Mouse (Mus musculus) hindbrain, embryonic 13.5 days (tissue): ENCODE results near the gene Wdr11. TPM values are rescaled to one million over a fixed set of nuclear protein-coding genes. Genes with fewer than 3 reads are reported as not detected.
A peak's percentile ranks its signal among the peaks of the same experiment; 100 is the strongest.

Experiments used
- ATAC-seq: fragments of 200-750 bp; cut with Nextera tagmentation; 2 replicates; pipeline ENCODE4 v1.8.0; 2017; ENCODE audit warnings: moderate TSS enrichment; ENCODE audit not compliant: low FRiP score
- H3K27ac ChIP-seq: fragments of 300-500 bp; sonication (generic); 2 replicates; pipeline ENCODE4 v1.5.1; 2015; ENCODE audit warnings: inconsistent platforms, mild to moderate bottlenecking, moderate library complexity
- H3K27me3 ChIP-seq: fragments of 300-500 bp; sonication (generic); 2 replicates; pipeline ENCODE4 v1.6.1; 2015; ENCODE audit warnings: mild to moderate bottlenecking, inconsistent platforms
- H3K36me3 ChIP-seq: fragments of 300-500 bp; sonication (generic); 2 replicates; pipeline ENCODE4 v1.6.1; 2015; ENCODE audit warnings: mild to moderate bottlenecking, inconsistent platforms
- H3K4me1 ChIP-seq: fragments of 300-500 bp; sonication (generic); replicated peaks from 2 replicates; pipeline ENCODE4 v1.6.1; 2015; ENCODE audit warnings: inconsistent platforms
- H3K4me2 ChIP-seq: fragments of 300-500 bp; sonication (generic); 2 replicates; pipeline ENCODE4 v1.6.1; 2015; ENCODE audit warnings: inconsistent platforms, mild to moderate bottlenecking, moderate library complexity
- H3K4me3 ChIP-seq: fragments of 300-500 bp; sonication (generic); 2 replicates; pipeline ENCODE4 v1.5.1; 2015; ENCODE audit warnings: mild to moderate bottlenecking, inconsistent platforms
- H3K9ac ChIP-seq: fragments of 300-500 bp; sonication (generic); 2 replicates; pipeline ENCODE4 v1.6.1; 2015; ENCODE audit warnings: mild to moderate bottlenecking, inconsistent platforms
- H3K9me3 ChIP-seq: fragments of 300-500 bp; sonication (generic); 2 replicates; pipeline ENCODE4 v1.6.1; 2016; ENCODE audit warnings: inconsistent platforms
- WGBS: fragments of 180-500 bp; shearing (Covaris S2); methylation state at CpG from one replicate; pipeline ENCODE4 v1.1.7; 2015; 5-methylcytosine and 5-hydroxymethylcytosine counted together
- polyA plus RNA-seq: library from polyadenylated mRNA; unstranded; fragments of >200 nt; fragmentation: Nextera tagmentation; extraction: Ambion mirVana; gene quantifications from 2 replicates; pipeline ENCODE4 v1.2.1, GENCODE M21; 2015

The Wdr11 gene
- polyA plus RNA-seq, result 35.6 and 36.2 TPM in 2 replicates

GRCm38 (mm10) chr7:129591371-129592131 is at the start of gene Wdr11:
TSS of gene Wdr11 (plus strand) at chr7:129591863.
- WGBS, result 4% methylated on average over 37 of the region's 37 CpGs
- H3K9ac ChIP-seq, result peak within 1 kb of the TSS; percentile 87
- peak within 1 kb of the TSS; percentile 78 for H3K4me3 ChIP-seq
- H3K27ac ChIP-seq, result peak within 1 kb of the TSS; percentile 93
- H3K9me3 ChIP-seq, result no peaks in the 10 kb centered on the region
- peaks cover 11% of the 10 kb centered on the region; the same call in 1 of the 2 replicates for H3K27me3 ChIP-seq
- peaks cover 20% of the 10 kb centered on the region for H3K4me1 ChIP-seq
- peak; percentile 89 for ATAC-seq
- peak within 1 kb of the TSS; percentile 75 for H3K4me2 ChIP-seq
- peaks cover 8% of the 10 kb centered on the region; the same call in 1 of the 2 replicates for H3K36me3 ChIP-seq

GRCm38 (mm10) chr7:129567541-129567940 is 24.1 kb upstream of the Wdr11 start:
- Histone ChIP-seq H3K9ac (no peak overlapping the region), H3K9me3 (no peaks in the 10 kb centered on the region), H3K4me1 (peaks cover 13% of the 10 kb centered on the region), H3K27me3 (no peaks in the 10 kb centered on the region), H3K36me3 (no peaks in the 10 kb centered on the region), H3K4me3 (no peak overlapping the region), H3K4me2 (no peak overlapping the region), H3K27ac (no peak overlapping the region)
- WGBS, result 87% methylated on average over 1 of the region's 1 CpGs
- no peak for ATAC-seq

GRCm38 (mm10) chr7:129568338-129568737 is 23.3 kb upstream of the Wdr11 start:
- WGBS, result 22% methylated on average over 2 of the region's 2 CpGs
- H3K27ac ChIP-seq, result no peak overlapping the region
- H3K4me3 ChIP-seq, result no peak overlapping the region
- no peak overlapping the region for H3K9ac ChIP-seq
- peaks cover 13% of the 10 kb centered on the region for H3K4me1 ChIP-seq
- no peak for ATAC-seq
- H3K27me3 ChIP-seq, result no peaks in the 10 kb centered on the region
- no peaks in the 10 kb centered on the region for H3K9me3 ChIP-seq
- H3K36me3 ChIP-seq, result no peaks in the 10 kb centered on the region
- no peak overlapping the region for H3K4me2 ChIP-seq

GRCm38 (mm10) chr7:129574471-129574870 is 17.2 kb upstream of the Wdr11 start:
- 82% methylated on average over 4 of the region's 4 CpGs for WGBS
- Histone ChIP-seq H3K4me1 (peaks cover 13% of the 10 kb centered on the region), H3K27ac (no peak overlapping the region), H3K4me2 (no peak overlapping the region), H3K36me3 (no peaks in the 10 kb centered on the region), H3K9me3 (no peaks in the 10 kb centered on the region), H3K4me3 (no peak overlapping the region), H3K9ac (no peak overlapping the region), H3K27me3 (no peaks in the 10 kb centered on the region)
- no peak for ATAC-seq

GRCm38 (mm10) chr7:129575110-129575784 is 16.4 kb upstream of the Wdr11 start:
- peak overlapping the region; percentile 13; the same call in 1 of the 2 replicates for H3K27ac ChIP-seq
- H3K27me3 ChIP-seq, result no peaks in the 10 kb centered on the region
- H3K4me2 ChIP-seq, result no peak overlapping the region
- H3K36me3 ChIP-seq, result no peaks in the 10 kb centered on the region
- no peak overlapping the region for H3K4me3 ChIP-seq
- H3K9me3 ChIP-seq, result no peaks in the 10 kb centered on the region
- H3K9ac ChIP-seq, result no peak overlapping the region
- ATAC-seq, result no peak
- 19% methylated on average over 7 of the region's 7 CpGs for WGBS
- H3K4me1 ChIP-seq, result peaks cover 13% of the 10 kb centered on the region

GRCm38 (mm10) chr7:129592132-129592745 is 576 bp downstream of the Wdr11 start:
- Histone ChIP-seq H3K27me3 (peaks cover 11% of the 10 kb centered on the region; the same call in 1 of the 2 replicates), H3K4me3 (peak overlapping the region; percentile 78), H3K4me1 (peaks cover 20% of the 10 kb centered on the region), H3K27ac (peak overlapping the region; percentile 93), H3K9me3 (no peaks in the 10 kb centered on the region), H3K9ac (peak overlapping the region; percentile 87), H3K4me2 (peak overlapping the region; percentile 75), H3K36me3 (peaks cover 12% of the 10 kb centered on the region; the same call in 1 of the 2 replicates)
- under 1% methylated on average over 13 of the region's 13 CpGs for WGBS
- ATAC-seq, result 0 out of 2 replicates have a peak, but pooled peaks have one; percentile 10

GRCm38 (mm10) chr7:129597186-129597585 is 5.5 kb downstream of the Wdr11 start:
- H3K4me2 ChIP-seq, result no peak overlapping the region
- peaks cover 14% of the 10 kb centered on the region for H3K4me1 ChIP-seq

GRCm38 (mm10) chr7:129606291-129606690 is 14.6 kb downstream of the Wdr11 start:
- Histone ChIP-seq H3K27me3 (no peaks in the 10 kb centered on the region), H3K4me3 (no peak overlapping the region), H3K9ac (no peak overlapping the region), H3K9me3 (no peaks in the 10 kb centered on the region), H3K4me1 (no peaks in the 10 kb centered on the region), H3K4me2 (no peak overlapping the region), H3K27ac (no peak overlapping the region), H3K36me3 (peaks cover 76% of the 10 kb centered on the region)
- 97% methylated on average over 8 of the region's 8 CpGs for WGBS
- ATAC-seq, result no peak

More at GRCm38 (mm10) chr7:129597186-129597585, 5.5 kb downstream of the Wdr11 start:
- H3K9ac ChIP-seq, result no peak overlapping the region
- no peaks in the 10 kb centered on the region for H3K9me3 ChIP-seq
- H3K36me3 ChIP-seq, result peaks cover 40% of the 10 kb centered on the region
- H3K27ac ChIP-seq, result no peak overlapping the region
- no peaks in the 10 kb centered on the region for H3K27me3 ChIP-seq
- WGBS, result 93% methylated on average over 2 of the region's 2 CpGs
- no peak for ATAC-seq
- H3K4me3 ChIP-seq, result no peak overlapping the region

GRCm38 (mm10) chr7:129621141-129621540 is 29.5 kb downstream of the Wdr11 start:
- no peak for ATAC-seq
- no peaks in the 10 kb centered on the region for H3K27me3 ChIP-seq
- no peak overlapping the region for H3K4me3 ChIP-seq
- no peak overlapping the region for H3K9ac ChIP-seq
- H3K27ac ChIP-seq, result no peak overlapping the region
- WGBS, result 92% methylated on average over 5 of the region's 5 CpGs
- no peaks in the 10 kb centered on the region for H3K4me1 ChIP-seq
- no peaks in the 10 kb centered on the region for H3K9me3 ChIP-seq
- no peak overlapping the region for H3K4me2 ChIP-seq
- peaks cover 71% of the 10 kb centered on the region for H3K36me3 ChIP-seq

GRCm38 (mm10) chr7:129630351-129630750 is 38.7 kb downstream of the Wdr11 start:
- no peak for ATAC-seq
- Histone ChIP-seq H3K27ac (no peak overlapping the region), H3K9ac (no peak overlapping the region), H3K36me3 (peaks cover 81% of the 10 kb centered on the region), H3K4me1 (no peaks in the 10 kb centered on the region), H3K4me3 (no peak overlapping the region), H3K4me2 (no peak overlapping the region), H3K9me3 (no peaks in the 10 kb centered on the region), H3K27me3 (no peaks in the 10 kb centered on the region)
- WGBS, result 93% methylated on average over 7 of the region's 7 CpGs

GRCm38 (mm10) chr7:129631453-129631852 is 39.8 kb downstream of the Wdr11 start:
- Histone ChIP-seq H3K4me2 (no peak overlapping the region), H3K4me1 (no peaks in the 10 kb centered on the region), H3K36me3 (peaks cover 81% of the 10 kb centered on the region), H3K27ac (no peak overlapping the region), H3K4me3 (no peak overlapping the region), H3K9me3 (no peaks in the 10 kb centered on the region), H3K9ac (no peak overlapping the region), H3K27me3 (no peaks in the 10 kb centered on the region)
- WGBS, result 96% methylated on average over 6 of the region's 6 CpGs
- no peak for ATAC-seq

- WGBS, result 94% methylated on average over 12 of the region's 12 CpGs
- no peaks in the 10 kb centered on the region for H3K9me3 ChIP-seq
- H3K4me2 ChIP-seq, result no peak overlapping the region
- no peaks in the 10 kb centered on the region for H3K27me3 ChIP-seq
- peaks cover 57% of the 10 kb centered on the region for H3K36me3 ChIP-seq
- no peak overlapping the region for H3K9ac ChIP-seq
- ATAC-seq, result no peak
- H3K4me1 ChIP-seq, result no peaks in the 10 kb centered on the region
- H3K4me3 ChIP-seq, result no peak overlapping the region
- no peak overlapping the region for H3K27ac ChIP-seq
These were observed 44.4 kb downstream of the Wdr11 start for GRCm38 (mm10) chr7:129635898-129636640.
